Mouse (Mus musculus) left cerebral cortex, adult 9 months (tissue): ENCODE data around the gene Slc2a10.

Experiments used
- DNase-seq, 2 experiments: peaks; one replicate each; pipeline ENCODE4 v3.0.0; 2022; ENCODE audit warnings: low spot score in 2 of 2

The Slc2a10 gene

GRCm38 (mm10) chr2:165561861-165562260 lies 58.3 kb downstream of the Slc2a10 start:
- no peak for DNase-seq

- peak in 1 of 2 experiments; percentile 2 for DNase-seq
Measured at GRCm38 (mm10) chr2:165563298-165564058, 59.9 kb downstream of the Slc2a10 start.

DNA sequence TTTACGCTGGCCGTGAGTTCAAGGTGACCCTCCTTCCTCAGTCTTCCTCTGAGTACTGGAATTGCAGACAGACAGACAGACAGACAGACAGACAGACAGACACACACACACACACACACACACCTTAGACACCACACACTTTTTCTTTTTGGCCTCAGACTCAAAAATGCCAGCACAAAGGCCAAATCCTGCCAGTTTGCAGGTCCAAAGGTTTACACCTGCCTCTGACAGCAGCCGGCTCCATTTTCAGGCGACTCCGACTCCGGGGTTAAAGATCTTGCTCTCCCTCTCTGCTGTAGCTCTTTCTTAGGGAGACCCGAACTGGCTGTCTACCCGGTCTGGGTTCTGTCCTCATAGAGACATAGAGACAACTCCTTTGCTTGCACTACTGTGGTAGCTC lies 60.5 kb downstream of the Slc2a10 start:
- no peak for DNase-seq

DNA sequence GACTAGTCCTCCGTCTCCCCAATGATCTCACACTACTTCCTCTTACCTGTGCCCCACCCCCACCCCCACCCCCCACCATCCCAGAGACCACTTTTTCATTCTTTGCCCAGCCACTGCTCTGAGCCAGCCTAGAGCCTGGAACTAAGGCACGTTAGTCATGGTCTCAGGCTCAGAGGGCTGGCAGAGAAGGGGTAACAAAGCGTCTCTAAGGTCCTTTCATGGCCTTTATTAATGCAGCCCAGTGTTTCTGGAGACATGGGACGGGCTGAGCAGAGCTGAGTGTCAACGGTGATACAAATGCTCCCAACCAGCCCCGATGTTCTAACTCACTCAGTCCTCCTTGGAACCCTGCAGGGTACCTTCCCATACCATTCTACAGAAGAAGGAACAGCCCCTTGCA lies 61.0 kb downstream of the Slc2a10 start:
- DNase-seq, result no peak

DNA sequence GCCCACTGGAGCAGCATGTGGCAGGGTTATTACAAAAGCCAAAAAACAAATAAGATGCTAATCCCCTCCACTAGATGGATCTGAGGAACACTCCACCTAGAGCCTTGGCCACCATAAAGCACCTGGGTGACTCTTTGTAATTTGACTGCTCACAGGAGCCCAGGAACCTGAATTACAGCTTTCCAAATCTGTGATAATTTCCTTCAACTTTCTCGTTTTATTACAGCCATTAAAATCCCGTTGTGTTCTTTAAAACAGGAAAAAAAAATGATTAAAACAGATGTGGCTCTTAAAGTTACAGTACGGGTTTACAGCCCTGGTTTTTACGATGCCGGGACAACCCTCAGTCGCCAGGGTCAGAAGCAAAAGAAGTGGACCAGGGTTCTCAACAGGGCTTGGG lies 63.3 kb downstream of the Slc2a10 start:
- DNase-seq, result no peak

GRCm38 (mm10) chr2:165567820-165568219 lies 64.2 kb downstream of the Slc2a10 start:
- no peak for DNase-seq

DNA sequence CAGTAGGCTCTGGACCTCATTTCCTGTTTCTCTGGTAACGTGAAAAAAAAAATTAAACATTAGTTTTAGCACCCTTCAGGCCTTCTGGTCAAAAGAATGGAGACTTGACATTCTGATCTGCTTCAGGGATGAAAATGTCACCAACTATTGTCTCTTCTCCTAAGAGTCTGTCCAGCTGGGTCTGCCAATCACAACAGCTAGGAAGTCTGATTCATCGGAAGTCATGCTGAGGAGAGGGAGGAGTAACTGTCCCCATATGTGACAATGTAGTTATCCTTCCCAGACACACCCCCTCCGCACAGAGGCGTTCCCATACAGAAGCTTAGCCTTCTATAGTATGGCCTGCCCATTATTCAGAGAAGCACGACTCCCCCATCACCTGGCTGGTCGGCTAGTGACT lies 65.3 kb downstream of the Slc2a10 start:
- DNase-seq, result no peak
